Mouse (Mus musculus): ENCODE measurements around the gene Pik3r1. TPM values are rescaled to one million over a fixed set of nuclear protein-coding genes. Genes with fewer than 3 reads are reported as not detected.

The Pik3r1 gene
- polyA plus RNA-seq, 1 experiment from 2014 or later, result 44.6 TPM

DNA sequence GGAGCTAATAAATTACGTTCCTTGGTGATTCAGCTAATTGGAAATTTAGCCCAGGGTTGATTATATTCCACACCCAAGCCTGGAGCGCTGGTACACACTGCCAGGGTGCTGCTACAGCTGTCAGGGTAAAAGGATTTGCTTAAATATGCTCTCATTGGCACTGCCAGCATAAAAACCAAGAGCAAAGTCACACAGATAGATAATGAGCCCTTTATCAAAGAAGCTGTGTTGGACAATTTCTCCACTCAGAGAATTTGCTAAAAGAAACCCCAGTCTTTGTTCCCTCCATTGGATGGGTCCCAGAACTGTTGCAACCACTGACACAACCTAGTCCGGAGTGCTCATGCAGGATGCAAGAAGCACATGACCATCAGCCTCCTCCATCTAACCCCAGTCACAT is 9.8 kb upstream of the Pik3r1 start:
- ATAC-seq (ENCODE audit: low FRiP score, low TSS enrichment) (no peak), DNase-seq (ENCODE audit: low spot score) (no peak)
- no peaks in the 10 kb centered on the region for H3K4me1 ChIP-seq (replicated peaks; ENCODE audit: control insufficient read depth, insufficient read depth)
- H3K4me2 ChIP-seq (replicated peaks; ENCODE audit: low read depth), result no peak overlapping the region
- no peaks in the 10 kb centered on the region for H3K36me3 ChIP-seq (ENCODE audit: control insufficient read depth, insufficient read depth, low read length)
- no peaks in the 10 kb centered on the region for H3K9me3 ChIP-seq (ENCODE audit: control insufficient read depth, low read length)
- no peak overlapping the region for H3K27ac ChIP-seq (replicated peaks)
- no peak overlapping the region for H3K9ac ChIP-seq (ENCODE audit: low read length)
- no peaks in the 10 kb centered on the region for H3K27me3 ChIP-seq (ENCODE audit: control insufficient read depth, insufficient read depth, low read length)
- no peak overlapping the region for H3K4me3 ChIP-seq (ENCODE audit: low read depth, low read length)
- no peak for TF ChIP-seq EP300 (optimal IDR thresholded peaks at IDR 0.05)
- no peak for TF ChIP-seq CTCF (IDR thresholded peaks at IDR 0.05; ENCODE audit: low read depth)
- WGBS, result 68% methylated on average over 3 of the region's 3 CpGs

DNA sequence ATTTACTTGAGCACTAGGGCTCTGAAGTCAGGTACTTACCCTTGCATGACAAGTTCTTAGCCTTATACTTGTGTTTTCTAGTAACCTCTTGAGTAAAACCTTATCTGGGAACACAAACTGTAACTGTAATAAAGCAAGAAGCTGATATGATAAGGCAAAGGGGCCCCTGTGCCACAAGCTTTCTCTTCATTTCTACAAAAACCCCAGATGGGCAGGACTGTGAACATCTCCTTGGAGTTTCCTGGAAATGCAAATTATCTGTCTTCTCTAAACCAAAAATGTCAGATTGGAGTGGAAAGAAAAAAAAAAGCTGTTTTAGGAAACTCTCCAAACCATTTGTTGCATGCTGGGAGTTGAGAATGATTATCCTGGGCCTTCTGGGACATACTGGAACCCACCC is 3.1 kb upstream of the Pik3r1 start:
- Histone ChIP-seq H3K36me3 (ENCODE audit: control insufficient read depth, insufficient read depth, low read length) (no peaks in the 10 kb centered on the region), H3K27ac (replicated peaks) (no peak overlapping the region), H3K27me3 (ENCODE audit: control insufficient read depth, insufficient read depth, low read length) (no peaks in the 10 kb centered on the region), H3K4me1 (replicated peaks; ENCODE audit: control insufficient read depth, insufficient read depth) (no peaks in the 10 kb centered on the region), H3K9ac (ENCODE audit: low read length) (no peak overlapping the region), H3K4me2 (replicated peaks; ENCODE audit: low read depth) (no peak overlapping the region), H3K4me3 (ENCODE audit: low read depth, low read length) (no peak overlapping the region), H3K9me3 (ENCODE audit: control insufficient read depth, low read length) (no peaks in the 10 kb centered on the region)
- DNase-seq (ENCODE audit: low spot score) (no peak), ATAC-seq (ENCODE audit: low FRiP score, low TSS enrichment) (no peak)
- TF ChIP-seq EP300 (optimal IDR thresholded peaks at IDR 0.05), result no peak
- no peak for TF ChIP-seq CTCF (IDR thresholded peaks at IDR 0.05; ENCODE audit: low read depth)

DNA sequence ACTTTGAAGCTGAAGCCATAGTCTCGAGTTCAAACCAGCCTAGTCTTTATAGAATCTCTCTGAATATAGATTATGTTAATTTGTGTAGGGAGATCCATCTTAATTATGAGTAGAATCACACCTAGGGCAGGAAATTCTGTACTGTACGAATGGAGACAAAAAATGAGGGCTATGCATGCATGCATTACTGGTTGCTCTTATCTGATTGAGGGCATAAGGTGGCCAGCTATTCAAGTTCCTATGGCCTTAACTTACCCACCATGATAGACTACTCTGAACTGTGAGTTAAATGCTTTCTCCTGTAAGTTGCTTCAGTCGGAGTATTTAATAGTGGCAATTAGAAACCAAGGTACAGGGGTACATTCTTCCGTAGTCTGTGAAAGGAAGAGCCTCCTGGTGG is 1.9 kb upstream of the Pik3r1 start:
- DNase-seq (ENCODE audit: low spot score), result no peak
- WGBS, result 88% methylated on average over 4 of the region's 4 CpGs
- TF ChIP-seq EP300 (optimal IDR thresholded peaks at IDR 0.05) (no peak), CTCF (IDR thresholded peaks at IDR 0.05; ENCODE audit: low read depth) (no peak)
- ATAC-seq (ENCODE audit: low FRiP score, low TSS enrichment), result no peak
- Histone ChIP-seq H3K4me1 (replicated peaks; ENCODE audit: control insufficient read depth, insufficient read depth) (0 out of 2 replicates have a peak, but pooled peaks cover 1% of the 10 kb centered on the region), H3K9me3 (ENCODE audit: control insufficient read depth, low read length) (no peaks in the 10 kb centered on the region), H3K36me3 (ENCODE audit: control insufficient read depth, insufficient read depth, low read length) (no peaks in the 10 kb centered on the region), H3K4me2 (replicated peaks; ENCODE audit: low read depth) (no peak overlapping the region), H3K27ac (replicated peaks) (no peak overlapping the region), H3K9ac (ENCODE audit: low read length) (no peak overlapping the region), H3K27me3 (ENCODE audit: control insufficient read depth, insufficient read depth, low read length) (no peaks in the 10 kb centered on the region), H3K4me3 (ENCODE audit: low read depth, low read length) (no peak overlapping the region)

DNA sequence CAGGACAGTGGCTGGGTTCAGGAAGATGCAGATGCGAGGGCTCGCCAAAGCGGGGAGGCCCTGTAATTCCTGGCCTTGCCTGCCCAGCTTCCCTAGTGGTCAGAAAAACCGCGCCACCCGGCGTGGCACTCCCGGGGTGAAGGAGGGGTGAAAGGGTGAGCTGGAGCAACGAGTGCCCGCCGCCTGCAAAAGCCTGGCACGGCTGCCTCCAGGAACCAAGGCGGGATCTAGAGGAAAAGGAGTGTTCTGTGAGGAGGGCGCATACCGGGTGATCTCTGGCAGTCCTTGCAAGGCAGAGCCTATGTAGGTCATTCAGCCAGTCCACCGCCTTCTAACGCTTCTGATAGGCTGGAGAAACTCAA is 594 bp upstream of the Pik3r1 start:
- peak; percentile 92 for DNase-seq (ENCODE audit: low spot score)
- 0% methylated on average over 17 of the region's 17 CpGs for WGBS
- Histone ChIP-seq H3K9ac (ENCODE audit: low read length) (peak overlapping the region; percentile 80), H3K36me3 (ENCODE audit: control insufficient read depth, insufficient read depth, low read length) (0 out of 2 replicates have a peak, but pooled peaks cover under 1% of the 10 kb centered on the region), H3K4me3 (ENCODE audit: low read depth, low read length) (peak overlapping the region; percentile 99), H3K27me3 (ENCODE audit: control insufficient read depth, insufficient read depth, low read length) (no peaks in the 10 kb centered on the region), H3K4me2 (replicated peaks; ENCODE audit: low read depth) (peak overlapping the region; percentile 85), H3K27ac (replicated peaks) (peak overlapping the region; percentile 99), H3K9me3 (ENCODE audit: control insufficient read depth, low read length) (no peaks in the 10 kb centered on the region), H3K4me1 (replicated peaks; ENCODE audit: control insufficient read depth, insufficient read depth) (peaks cover 8% of the 10 kb centered on the region; the same call in 1 of the 2 replicates)
- ATAC-seq (ENCODE audit: low FRiP score, low TSS enrichment), result peak; percentile 82
- no peak for TF ChIP-seq EP300 (optimal IDR thresholded peaks at IDR 0.05)
- peak; percentile 48 for TF ChIP-seq CTCF (IDR thresholded peaks at IDR 0.05; ENCODE audit: low read depth)

DNA sequence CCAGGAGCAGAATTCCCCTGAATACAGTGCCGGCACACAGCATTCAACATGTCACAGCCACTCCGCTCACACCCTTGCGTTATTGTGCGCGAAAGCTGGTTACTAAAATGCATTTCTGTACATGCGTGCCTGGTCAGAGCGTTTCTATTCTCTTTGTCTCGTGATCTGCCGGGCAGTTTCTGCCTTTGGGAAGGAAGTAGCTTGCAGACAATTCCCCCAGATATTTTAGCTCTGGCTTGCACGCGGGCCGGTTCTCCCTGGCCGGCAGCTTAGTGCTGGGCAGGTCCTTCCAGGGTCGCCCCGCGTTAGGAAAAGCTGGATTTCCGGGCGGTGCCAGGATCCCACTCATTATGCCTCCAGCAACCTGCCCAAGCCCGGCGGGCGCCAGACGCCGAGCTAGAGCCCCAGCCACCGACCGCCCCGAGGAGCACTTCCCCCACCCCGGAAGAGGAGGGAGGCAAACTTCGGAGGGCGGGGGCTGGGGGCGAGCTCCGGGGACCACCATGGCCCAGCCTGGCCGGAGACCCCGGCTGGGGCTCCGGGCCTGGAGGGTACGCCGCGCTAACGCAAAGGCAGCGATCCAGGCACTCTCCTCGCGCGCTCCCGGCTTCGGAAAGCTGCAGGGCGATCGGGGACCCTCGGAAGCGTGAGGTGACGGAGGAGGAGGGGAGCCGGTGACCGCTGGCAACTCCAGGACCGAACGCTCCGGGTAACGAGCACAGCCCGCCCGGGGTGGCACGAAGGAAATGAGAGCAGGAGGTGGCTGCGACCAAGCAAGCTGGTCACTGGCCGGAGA is 806 bp downstream of the Pik3r1 start:
- ATAC-seq (ENCODE audit: low FRiP score, low TSS enrichment) (peak; percentile 5), DNase-seq (ENCODE audit: low spot score) (peak; percentile 61)
- peak overlapping the region; percentile 99 for H3K27ac ChIP-seq (replicated peaks)
- H3K4me3 ChIP-seq (ENCODE audit: low read depth, low read length), result peak overlapping the region; percentile 99
- peak overlapping the region; percentile 99 for H3K9ac ChIP-seq (ENCODE audit: low read length)
- H3K4me1 ChIP-seq (replicated peaks; ENCODE audit: control insufficient read depth, insufficient read depth), result peaks cover 14% of the 10 kb centered on the region
- TF ChIP-seq EP300 (optimal IDR thresholded peaks at IDR 0.05), result no peak
- TF ChIP-seq CTCF (IDR thresholded peaks at IDR 0.05; ENCODE audit: low read depth), result no peak
- under 1% methylated on average over 59 of the region's 60 CpGs for WGBS
- peak overlapping the region; percentile 61 for H3K4me2 ChIP-seq (replicated peaks; ENCODE audit: low read depth)
- no peaks in the 10 kb centered on the region for H3K27me3 ChIP-seq (ENCODE audit: control insufficient read depth, insufficient read depth, low read length)
- no peaks in the 10 kb centered on the region for H3K9me3 ChIP-seq (ENCODE audit: control insufficient read depth, low read length)
- H3K36me3 ChIP-seq (ENCODE audit: control insufficient read depth, insufficient read depth, low read length), result 0 out of 2 replicates have a peak, but pooled peaks cover 5% of the 10 kb centered on the region

- no peaks in the 10 kb centered on the region for H3K9me3 ChIP-seq (ENCODE audit: control insufficient read depth, low read length)
- no peak for DNase-seq (ENCODE audit: low spot score)
- peak overlapping the region; percentile 99 for H3K9ac ChIP-seq (ENCODE audit: low read length)
- H3K27ac ChIP-seq (replicated peaks), result peak overlapping the region; percentile 99
- H3K36me3 ChIP-seq (ENCODE audit: control insufficient read depth, insufficient read depth, low read length), result 0 out of 2 replicates have a peak, but pooled peaks cover 5% of the 10 kb centered on the region
- WGBS, result under 1% methylated on average over 5 of the region's 5 CpGs
- no peak for ATAC-seq (ENCODE audit: low FRiP score, low TSS enrichment)
- no peaks in the 10 kb centered on the region for H3K27me3 ChIP-seq (ENCODE audit: control insufficient read depth, insufficient read depth, low read length)
- peak overlapping the region; percentile 61 for H3K4me2 ChIP-seq (replicated peaks; ENCODE audit: low read depth)
- H3K4me3 ChIP-seq (ENCODE audit: low read depth, low read length), result peak overlapping the region; percentile 99
- TF ChIP-seq EP300 (optimal IDR thresholded peaks at IDR 0.05), result no peak
- peaks cover 14% of the 10 kb centered on the region for H3K4me1 ChIP-seq (replicated peaks; ENCODE audit: control insufficient read depth, insufficient read depth)
Measured at GRCm38 (mm10) chr13:101766605-101767012, 1.4 kb downstream of the Pik3r1 start.
